Mouse (Mus musculus) MN1 (cell line): Measurements from ENCODE around the gene Olfr724.
"Not testable (repeated sequence)": the region's sequence is repeated elsewhere in the genome, so short reads cannot be mapped to it uniquely, and the experiment has no call there.

ENCODE experiments used
- DNase-seq: peaks from one replicate; pipeline ENCODE4 v3.0.0-alpha.2; 2016; ENCODE audit warnings: low spot score

The Olfr724 gene

DNA sequence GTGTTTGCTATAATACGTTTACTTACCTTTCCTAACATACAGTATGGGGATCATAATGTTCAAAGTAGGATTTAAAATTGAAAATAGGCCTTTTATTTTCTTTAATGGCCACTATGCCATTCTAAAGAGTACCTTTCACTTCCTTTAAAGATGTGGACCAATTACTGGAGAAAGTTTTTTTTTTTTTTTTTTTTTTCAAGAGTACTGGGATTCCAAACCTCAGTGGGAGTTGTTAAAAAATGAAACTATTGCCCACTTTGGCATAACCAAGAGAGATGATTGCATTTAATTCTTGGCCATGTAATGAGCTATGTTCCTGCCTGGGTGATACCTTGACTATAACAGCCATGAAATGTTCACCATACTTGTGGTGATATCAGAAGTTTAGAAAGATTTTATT lies at the start of gene Olfr724:
Gene Olfr724, minus strand, starts transcription at position 101 of the 400 bp plus-strand sequence.
- DNase-seq = not testable (repeated sequence)

GRCm38 (mm10) chr14:49955890-49956289 lies 7.2 kb downstream of the Olfr724 start:
- DNase-seq = no peak

GRCm38 (mm10) chr14:49931687-49932086 lies 31.4 kb downstream of the Olfr724 start, which contains the start of gene Olfr723:
Gene Olfr723, minus strand, starts transcription at chr14:49931787.
- DNase-seq = not testable (repeated sequence)
